Mouse (Mus musculus): Measurements from ENCODE around the gene Ppp1r12a. TPM values are rescaled to one million over a fixed set of nuclear protein-coding genes. Genes with fewer than 3 reads are reported as not detected.

Gene Ppp1r12a
- polyA plus RNA-seq, 1 experiment from 2014 or later = 97.7 TPM

- H3K4me2 ChIP-seq (replicated peaks; ENCODE audit: low read depth, low read length) = no peak overlapping the region
- H3K4me3 ChIP-seq (ENCODE audit: low read length) = no peak overlapping the region
- H3K27me3 ChIP-seq (ENCODE audit: insufficient read depth, low read length) = no peaks in the 10 kb centered on the region
- no peak overlapping the region for H3K9ac ChIP-seq (replicated peaks; ENCODE audit: low read length)
- H3K36me3 ChIP-seq (ENCODE audit: insufficient read depth, low read length) = no peaks in the 10 kb centered on the region
- H3K27ac ChIP-seq (ENCODE audit: low read length) = no peak overlapping the region
- H3K4me1 ChIP-seq (ENCODE audit: insufficient read depth, low read length) = peaks cover 14% of the 10 kb centered on the region
- 76% methylated on average over 2 of the region's 2 CpGs for WGBS
- no peak for ATAC-seq (ENCODE audit: low FRiP score, low TSS enrichment)
- no peaks in the 10 kb centered on the region for H3K9me3 ChIP-seq (ENCODE audit: low read length)
Measured at GRCm38 (mm10) chr10:108175885-108176284, 13.9 kb downstream of the Ppp1r12a start.

- no peak overlapping the region for H3K27ac ChIP-seq (ENCODE audit: low read length)
- H3K4me2 ChIP-seq (replicated peaks; ENCODE audit: low read depth, low read length) = no peak overlapping the region
- no peak for ATAC-seq (ENCODE audit: low FRiP score, low TSS enrichment)
- H3K4me3 ChIP-seq (ENCODE audit: low read length) = no peak overlapping the region
- WGBS = 83% methylated on average over 6 of the region's 6 CpGs
- H3K9me3 ChIP-seq (ENCODE audit: low read length) = no peaks in the 10 kb centered on the region
- H3K36me3 ChIP-seq (ENCODE audit: insufficient read depth, low read length) = no peaks in the 10 kb centered on the region
- H3K9ac ChIP-seq (replicated peaks; ENCODE audit: low read length) = no peak overlapping the region
- peaks cover 3% of the 10 kb centered on the region; the same call in 1 of the 2 replicates for H3K4me1 ChIP-seq (ENCODE audit: insufficient read depth, low read length)
- no peaks in the 10 kb centered on the region for H3K27me3 ChIP-seq (ENCODE audit: insufficient read depth, low read length)
Measured at GRCm38 (mm10) chr10:108178285-108178848, 16.4 kb downstream of the Ppp1r12a start.

GRCm38 (mm10) chr10:108179404-108179803, 17.4 kb downstream of the Ppp1r12a start:
- Histone ChIP-seq H3K4me3 (ENCODE audit: low read length) (no peak overlapping the region), H3K4me2 (replicated peaks; ENCODE audit: low read depth, low read length) (no peak overlapping the region), H3K27me3 (ENCODE audit: insufficient read depth, low read length) (no peaks in the 10 kb centered on the region), H3K9ac (replicated peaks; ENCODE audit: low read length) (no peak overlapping the region), H3K9me3 (ENCODE audit: low read length) (no peaks in the 10 kb centered on the region), H3K4me1 (ENCODE audit: insufficient read depth, low read length) (0 out of 2 replicates have a peak, but pooled peaks cover 2% of the 10 kb centered on the region), H3K27ac (ENCODE audit: low read length) (no peak overlapping the region), H3K36me3 (ENCODE audit: insufficient read depth, low read length) (no peaks in the 10 kb centered on the region)
- 68% methylated on average over 3 of the region's 3 CpGs for WGBS
- no peak for ATAC-seq (ENCODE audit: low FRiP score, low TSS enrichment)

- Histone ChIP-seq H3K36me3 (ENCODE audit: insufficient read depth, low read length) (no peaks in the 10 kb centered on the region), H3K9me3 (ENCODE audit: low read length) (no peaks in the 10 kb centered on the region), H3K27me3 (ENCODE audit: insufficient read depth, low read length) (no peaks in the 10 kb centered on the region), H3K27ac (ENCODE audit: low read length) (no peak overlapping the region), H3K9ac (replicated peaks; ENCODE audit: low read length) (no peak overlapping the region), H3K4me3 (ENCODE audit: low read length) (no peak overlapping the region), H3K4me1 (ENCODE audit: insufficient read depth, low read length) (0 out of 2 replicates have a peak, but pooled peaks cover 2% of the 10 kb centered on the region), H3K4me2 (replicated peaks; ENCODE audit: low read depth, low read length) (no peak overlapping the region)
- no peak for ATAC-seq (ENCODE audit: low FRiP score, low TSS enrichment)
- WGBS = 93% methylated on average over 2 of the region's 2 CpGs
Measured at GRCm38 (mm10) chr10:108180313-108180712, 18.3 kb downstream of the Ppp1r12a start.

- Histone ChIP-seq H3K9ac (replicated peaks; ENCODE audit: low read length) (no peak overlapping the region), H3K27ac (ENCODE audit: low read length) (no peak overlapping the region)
- WGBS = 86% methylated on average over 3 of the region's 3 CpGs
Measured at GRCm38 (mm10) chr10:108181893-108182292, 19.9 kb downstream of the Ppp1r12a start.

GRCm38 (mm10) chr10:108182386-108182785, 20.4 kb downstream of the Ppp1r12a start:
- Histone ChIP-seq H3K4me3 (ENCODE audit: low read length) (no peak overlapping the region), H3K9ac (replicated peaks; ENCODE audit: low read length) (no peak overlapping the region), H3K4me2 (replicated peaks; ENCODE audit: low read depth, low read length) (no peak overlapping the region), H3K27me3 (ENCODE audit: insufficient read depth, low read length) (no peaks in the 10 kb centered on the region), H3K9me3 (ENCODE audit: low read length) (no peaks in the 10 kb centered on the region), H3K4me1 (ENCODE audit: insufficient read depth, low read length) (0 out of 2 replicates have a peak, but pooled peaks cover 5% of the 10 kb centered on the region), H3K36me3 (ENCODE audit: insufficient read depth, low read length) (no peaks in the 10 kb centered on the region), H3K27ac (ENCODE audit: low read length) (no peak overlapping the region)
- ATAC-seq (ENCODE audit: low FRiP score, low TSS enrichment) = no peak
- WGBS = 92% methylated on average over 4 of the region's 4 CpGs

More at GRCm38 (mm10) chr10:108181893-108182292, 19.9 kb downstream of the Ppp1r12a start:
- H3K4me2 ChIP-seq (replicated peaks; ENCODE audit: low read depth, low read length) = no peak overlapping the region
- ATAC-seq (ENCODE audit: low FRiP score, low TSS enrichment) = no peak
- H3K4me1 ChIP-seq (ENCODE audit: insufficient read depth, low read length) = 0 out of 2 replicates have a peak, but pooled peaks cover 5% of the 10 kb centered on the region
- no peaks in the 10 kb centered on the region for H3K27me3 ChIP-seq (ENCODE audit: insufficient read depth, low read length)
- H3K36me3 ChIP-seq (ENCODE audit: insufficient read depth, low read length) = no peaks in the 10 kb centered on the region
- no peak overlapping the region for H3K4me3 ChIP-seq (ENCODE audit: low read length)
- no peaks in the 10 kb centered on the region for H3K9me3 ChIP-seq (ENCODE audit: low read length)

GRCm38 (mm10) chr10:108184763-108185162, 22.8 kb downstream of the Ppp1r12a start:
- WGBS = 61% methylated on average over 8 of the region's 8 CpGs
- Histone ChIP-seq H3K4me3 (ENCODE audit: low read length) (no peak overlapping the region), H3K9ac (replicated peaks; ENCODE audit: low read length) (no peak overlapping the region), H3K27me3 (ENCODE audit: insufficient read depth, low read length) (no peaks in the 10 kb centered on the region), H3K4me1 (ENCODE audit: insufficient read depth, low read length) (0 out of 2 replicates have a peak, but pooled peaks cover 5% of the 10 kb centered on the region), H3K27ac (ENCODE audit: low read length) (no peak overlapping the region), H3K36me3 (ENCODE audit: insufficient read depth, low read length) (no peaks in the 10 kb centered on the region), H3K4me2 (replicated peaks; ENCODE audit: low read depth, low read length) (no peak overlapping the region), H3K9me3 (ENCODE audit: low read length) (no peaks in the 10 kb centered on the region)
- no peak for ATAC-seq (ENCODE audit: low FRiP score, low TSS enrichment)

GRCm38 (mm10) chr10:108185265-108185664, 23.3 kb downstream of the Ppp1r12a start:
- no peak overlapping the region for H3K9ac ChIP-seq (replicated peaks; ENCODE audit: low read length)
- no peaks in the 10 kb centered on the region for H3K27me3 ChIP-seq (ENCODE audit: insufficient read depth, low read length)
- H3K4me1 ChIP-seq (ENCODE audit: insufficient read depth, low read length) = 0 out of 2 replicates have a peak, but pooled peaks cover 5% of the 10 kb centered on the region
- no peak overlapping the region for H3K4me2 ChIP-seq (replicated peaks; ENCODE audit: low read depth, low read length)
- H3K36me3 ChIP-seq (ENCODE audit: insufficient read depth, low read length) = no peaks in the 10 kb centered on the region
- ATAC-seq (ENCODE audit: low FRiP score, low TSS enrichment) = no peak
- WGBS = 91% methylated on average over 3 of the region's 3 CpGs
- H3K4me3 ChIP-seq (ENCODE audit: low read length) = no peak overlapping the region
- no peak overlapping the region for H3K27ac ChIP-seq (ENCODE audit: low read length)
- H3K9me3 ChIP-seq (ENCODE audit: low read length) = no peaks in the 10 kb centered on the region

GRCm38 (mm10) chr10:108189303-108189702, 27.3 kb downstream of the Ppp1r12a start:
- Histone ChIP-seq H3K36me3 (ENCODE audit: insufficient read depth, low read length) (no peaks in the 10 kb centered on the region), H3K4me2 (replicated peaks; ENCODE audit: low read depth, low read length) (no peak overlapping the region), H3K4me1 (ENCODE audit: insufficient read depth, low read length) (0 out of 2 replicates have a peak, but pooled peaks cover 4% of the 10 kb centered on the region), H3K9ac (replicated peaks; ENCODE audit: low read length) (no peak overlapping the region), H3K27ac (ENCODE audit: low read length) (no peak overlapping the region), H3K27me3 (ENCODE audit: insufficient read depth, low read length) (no peaks in the 10 kb centered on the region), H3K9me3 (ENCODE audit: low read length) (no peaks in the 10 kb centered on the region), H3K4me3 (ENCODE audit: low read length) (no peak overlapping the region)
- WGBS = 76% methylated on average over 2 of the region's 2 CpGs
- no peak for ATAC-seq (ENCODE audit: low FRiP score, low TSS enrichment)

- ATAC-seq (ENCODE audit: low FRiP score, low TSS enrichment) = no peak
- Histone ChIP-seq H3K4me2 (replicated peaks; ENCODE audit: low read depth, low read length) (no peak overlapping the region), H3K9ac (replicated peaks; ENCODE audit: low read length) (no peak overlapping the region), H3K4me1 (ENCODE audit: insufficient read depth, low read length) (0 out of 2 replicates have a peak, but pooled peaks cover 4% of the 10 kb centered on the region), H3K9me3 (ENCODE audit: low read length) (no peaks in the 10 kb centered on the region), H3K27ac (ENCODE audit: low read length) (no peak overlapping the region), H3K36me3 (ENCODE audit: insufficient read depth, low read length) (no peaks in the 10 kb centered on the region), H3K4me3 (ENCODE audit: low read length) (no peak overlapping the region), H3K27me3 (ENCODE audit: insufficient read depth, low read length) (no peaks in the 10 kb centered on the region)
- WGBS = 83% methylated on average over 3 of the region's 3 CpGs
Measured at GRCm38 (mm10) chr10:108189986-108190385, 28.0 kb downstream of the Ppp1r12a start.
